Mouse (Mus musculus) c-Kit-negative CD71-positive TER-119-positive erythroid progenitor cells, embryonic 14.5 days (primary cell): ENCODE measurements around the gene Fam24a.

Experiments used
- DNase-seq: peaks from one replicate; pipeline ENCODE4 v3.0.0-alpha.2; 2013; ENCODE audit warnings: low read depth, low spot score

The Fam24a gene

DNA sequence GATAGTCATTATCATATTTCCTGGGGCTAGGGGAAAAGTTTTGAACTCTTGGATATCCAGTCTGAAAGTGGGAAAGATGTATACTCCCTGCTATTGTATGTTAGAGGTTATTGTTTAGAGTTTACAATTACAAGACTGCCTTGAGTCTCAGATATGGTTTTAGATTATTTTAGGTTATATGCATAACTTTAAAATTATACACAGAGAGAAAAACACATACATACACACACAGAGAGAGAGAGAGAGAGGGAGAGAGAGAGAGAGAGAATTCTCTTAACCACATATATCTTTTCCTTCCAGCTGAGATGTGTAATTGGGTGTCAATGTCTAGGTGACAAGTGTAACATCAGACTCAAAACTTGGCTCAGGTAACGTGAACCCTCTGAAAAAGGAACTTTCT is at the start of gene Fam24a:
Gene Fam24a, plus strand, starts transcription at position 301 of the 400 bp plus-strand sequence.
- no peak for DNase-seq

DNA sequence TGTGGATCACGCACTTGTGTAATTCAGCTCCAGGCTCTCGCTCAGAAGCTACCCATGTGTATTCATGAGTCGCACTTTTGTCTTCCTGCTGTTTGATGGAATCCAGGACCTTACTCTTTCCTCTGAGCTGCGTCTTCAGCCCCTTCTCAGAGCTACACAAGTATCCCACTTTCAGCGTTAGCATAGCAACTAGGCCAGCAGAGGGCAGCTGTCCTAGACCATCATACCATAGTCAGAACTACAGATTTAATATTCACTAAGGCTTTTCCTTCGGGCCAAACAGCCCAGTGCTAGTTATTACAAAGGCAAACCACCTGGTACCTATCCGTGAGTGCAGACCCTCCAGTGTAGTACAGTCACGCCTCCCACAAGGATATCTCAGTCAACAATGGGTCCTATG is 36.5 kb upstream of the Fam24a start:
- no peak for DNase-seq

DNA sequence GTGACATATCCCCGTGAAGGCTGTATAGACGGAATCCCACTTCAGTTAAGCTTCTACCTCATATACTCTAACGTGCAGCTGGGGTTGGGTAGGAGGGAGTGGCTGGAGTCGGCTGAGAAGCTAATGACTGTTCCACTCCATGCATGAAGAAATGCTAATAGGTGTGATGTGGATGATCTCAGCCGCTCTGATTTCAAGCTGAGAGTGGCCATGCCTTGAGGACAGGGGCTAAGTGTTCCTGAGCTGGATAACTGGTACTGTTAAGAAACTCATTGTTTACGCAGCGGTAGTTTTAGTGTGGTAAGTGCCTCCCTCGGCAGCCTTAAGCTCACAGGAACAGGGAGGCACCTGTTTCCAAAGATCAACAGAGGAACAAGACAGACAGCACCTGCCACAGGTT is 30.3 kb upstream of the Fam24a start:
- no peak for DNase-seq

DNA sequence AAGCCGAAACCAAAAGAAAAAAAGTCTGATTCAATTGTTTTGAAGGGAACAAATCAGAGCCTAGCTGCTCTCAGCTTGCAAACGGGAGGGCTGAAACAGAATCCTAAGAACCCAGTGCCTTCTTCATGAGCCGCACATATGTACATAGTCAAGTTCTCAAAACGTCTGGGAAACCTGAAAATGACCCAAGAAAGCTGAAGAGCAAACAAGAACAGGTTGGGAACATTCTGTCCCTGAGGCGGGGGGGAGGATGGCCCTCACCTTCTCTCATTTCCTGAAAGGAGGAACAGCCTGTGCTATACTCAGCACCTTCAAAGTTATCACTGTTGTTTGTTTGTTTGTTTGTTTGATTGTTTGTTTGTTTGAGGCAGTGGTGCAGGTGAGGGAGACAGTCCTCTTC is 26.9 kb upstream of the Fam24a start:
- no peak for DNase-seq

DNA sequence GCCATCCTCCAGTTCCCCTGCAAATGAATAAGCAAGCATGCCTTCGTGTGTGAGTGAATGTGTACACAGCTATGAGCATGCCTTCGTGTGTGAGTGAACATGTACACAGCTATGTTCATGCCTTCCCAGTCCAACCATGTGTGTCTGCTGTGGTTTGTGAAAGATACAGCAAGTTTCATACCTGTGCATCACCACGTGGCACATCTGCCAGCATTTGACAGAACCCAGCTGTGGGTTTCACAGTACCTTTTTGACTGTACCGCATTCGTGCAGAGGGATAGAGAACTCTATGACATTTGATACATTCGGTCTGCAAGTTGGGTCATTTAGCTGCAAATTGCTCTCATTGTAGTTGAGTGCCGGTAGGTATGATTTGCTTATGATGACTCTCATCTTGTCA is 19.2 kb upstream of the Fam24a start:
- no peak for DNase-seq

DNA sequence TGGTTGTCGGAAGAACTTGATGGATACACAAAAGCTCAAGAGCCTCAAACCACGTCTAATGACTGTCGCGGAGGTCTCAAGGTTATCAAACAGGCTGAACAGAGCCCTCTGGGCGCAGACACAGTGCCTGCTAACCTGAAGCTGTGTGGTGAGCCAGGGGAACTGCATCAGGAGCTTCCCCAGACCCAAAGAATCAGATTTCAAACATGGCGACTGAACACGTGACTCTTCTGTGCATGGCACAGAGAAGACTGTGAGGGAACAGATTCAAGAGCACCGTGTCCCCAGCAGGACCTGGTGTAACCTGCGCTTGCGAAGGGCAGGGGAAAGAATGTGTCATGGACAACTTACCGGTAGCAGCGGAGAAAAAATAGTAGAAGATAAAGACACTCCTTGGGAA is 16.1 kb upstream of the Fam24a start:
- no peak for DNase-seq

DNA sequence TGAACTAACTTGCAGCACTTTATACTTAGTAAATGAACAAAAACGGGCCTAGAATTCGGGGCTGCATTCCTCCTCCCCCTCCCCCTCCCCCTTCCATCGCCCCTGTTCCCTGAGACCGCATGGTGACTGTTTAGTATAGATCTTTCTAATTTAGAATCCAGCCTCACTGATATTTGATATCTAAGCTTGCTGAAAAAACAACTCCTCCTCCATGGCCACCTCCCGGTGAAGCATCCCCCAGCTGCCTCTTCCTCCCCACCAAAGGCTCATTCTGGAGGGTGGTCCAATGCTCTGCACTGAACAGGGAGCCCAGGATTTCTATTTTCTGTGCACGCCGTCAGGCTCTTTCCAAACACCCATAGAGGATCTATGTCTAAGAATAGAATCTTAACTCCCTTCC is 15.3 kb upstream of the Fam24a start:
- no peak for DNase-seq

DNA sequence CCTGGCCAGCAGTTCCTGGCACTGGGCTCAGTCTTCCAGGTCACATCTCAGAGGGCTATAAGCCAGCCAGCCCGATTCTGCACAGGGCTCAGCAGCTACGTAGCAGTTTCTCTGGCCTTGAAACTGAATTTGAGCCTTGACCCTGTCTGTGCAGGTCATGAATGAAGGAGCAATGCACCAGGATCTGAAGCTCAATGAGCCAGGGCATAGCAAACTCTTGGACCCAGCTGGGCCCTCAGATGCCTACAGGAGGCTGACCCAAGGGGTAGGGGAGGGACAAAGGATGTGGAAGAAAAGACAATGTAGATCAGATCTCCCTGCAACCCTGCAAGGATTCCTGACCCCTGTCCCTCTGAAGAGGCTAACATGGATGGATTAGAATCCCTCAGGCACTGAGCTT is 11.5 kb upstream of the Fam24a start, which contains the start of gene Cuzd1:
Gene Cuzd1, minus strand, starts transcription at position 101 of the 400 bp plus-strand sequence.
- DNase-seq = no peak

DNA sequence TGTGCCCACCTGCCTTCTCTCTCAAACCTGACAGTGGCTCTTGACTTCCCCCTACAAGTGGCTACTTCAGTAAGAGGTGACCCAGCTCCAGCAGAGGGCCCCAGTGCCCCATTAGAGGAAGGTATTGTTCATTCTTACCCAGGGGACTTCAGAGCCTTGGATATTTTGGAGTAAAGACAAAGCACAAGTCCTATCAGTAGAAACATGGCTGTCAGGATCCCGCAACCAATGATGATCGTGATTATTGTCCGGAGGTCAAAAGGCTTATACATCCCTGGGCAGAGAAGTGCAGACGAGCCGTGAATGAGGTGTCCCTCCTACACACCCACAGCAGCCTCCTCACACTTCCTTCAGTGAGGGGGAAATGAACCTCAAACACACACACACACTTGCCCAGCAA is 6.6 kb upstream of the Fam24a start:
- DNase-seq = no peak

DNA sequence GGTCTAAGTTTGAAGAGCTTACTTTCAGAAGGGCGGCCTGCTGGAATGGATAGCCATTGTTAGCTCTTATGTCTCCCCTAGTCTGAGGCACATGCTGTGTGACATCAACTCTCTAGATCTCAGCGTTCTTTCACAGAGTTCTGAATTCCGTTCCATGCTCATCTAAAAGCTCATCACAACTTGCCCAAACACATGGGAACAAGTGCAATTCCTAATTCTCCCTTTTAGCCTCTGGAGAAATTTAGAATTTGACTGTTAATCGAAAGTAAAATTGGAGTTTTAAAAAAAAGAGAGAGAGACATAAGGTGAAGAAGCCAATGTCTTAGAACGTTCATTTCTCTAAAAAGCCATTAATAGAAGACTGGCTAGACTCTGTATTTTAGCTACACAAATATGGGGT is 4.2 kb upstream of the Fam24a start, which contains the start of gene Fam24b:
Gene Fam24b, minus strand, starts transcription at position 101 of the 400 bp plus-strand sequence.
- no peak for DNase-seq

DNA sequence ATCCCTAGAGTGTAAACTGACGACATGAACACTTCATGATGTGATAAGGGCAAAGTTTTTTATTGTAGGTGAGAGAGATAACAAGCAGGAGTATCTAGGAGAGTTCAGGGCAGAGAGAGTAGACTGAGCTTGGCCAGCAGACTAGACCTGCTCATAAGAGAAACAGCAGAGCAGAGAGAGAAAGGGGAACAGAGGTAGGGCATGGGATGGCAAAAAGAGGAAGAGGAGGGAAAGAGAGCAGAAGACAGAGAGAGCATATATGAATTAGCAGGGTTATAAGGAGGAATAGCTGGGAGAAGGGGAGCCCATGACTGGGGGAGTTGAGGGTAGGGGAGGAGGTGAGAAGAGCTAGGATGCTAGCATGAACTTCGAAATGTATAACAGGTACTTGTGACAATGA is 2.0 kb upstream of the Fam24a start:
- no peak for DNase-seq

DNA sequence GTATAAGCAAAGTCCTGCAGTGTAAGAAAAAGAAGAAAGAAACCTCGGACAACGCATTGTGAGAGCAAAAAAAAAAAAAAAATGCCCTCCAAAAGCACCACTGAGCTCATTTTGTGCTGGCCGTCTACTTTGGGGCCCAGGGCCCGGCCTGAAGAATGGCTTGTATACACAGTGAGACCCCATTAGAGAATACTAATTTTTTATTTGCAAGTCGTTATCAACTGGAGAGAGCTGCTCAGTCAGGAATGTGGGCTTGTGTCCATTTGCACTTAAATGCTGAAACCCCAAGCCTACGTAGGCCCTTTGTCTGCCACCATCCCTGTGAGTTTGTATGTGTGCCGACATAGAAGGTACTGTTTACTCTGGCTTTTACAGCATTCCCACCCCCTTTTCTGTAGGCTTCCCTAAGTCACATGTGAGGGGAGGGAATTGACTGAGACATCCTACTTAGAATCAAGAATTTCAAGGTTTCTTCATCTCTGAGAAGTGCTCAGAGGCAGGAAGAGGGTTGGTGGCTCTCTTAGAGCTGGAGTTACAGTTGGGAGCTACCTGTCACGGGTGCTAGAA is 3.9 kb downstream of the Fam24a start:
- DNase-seq = no peak

DNA sequence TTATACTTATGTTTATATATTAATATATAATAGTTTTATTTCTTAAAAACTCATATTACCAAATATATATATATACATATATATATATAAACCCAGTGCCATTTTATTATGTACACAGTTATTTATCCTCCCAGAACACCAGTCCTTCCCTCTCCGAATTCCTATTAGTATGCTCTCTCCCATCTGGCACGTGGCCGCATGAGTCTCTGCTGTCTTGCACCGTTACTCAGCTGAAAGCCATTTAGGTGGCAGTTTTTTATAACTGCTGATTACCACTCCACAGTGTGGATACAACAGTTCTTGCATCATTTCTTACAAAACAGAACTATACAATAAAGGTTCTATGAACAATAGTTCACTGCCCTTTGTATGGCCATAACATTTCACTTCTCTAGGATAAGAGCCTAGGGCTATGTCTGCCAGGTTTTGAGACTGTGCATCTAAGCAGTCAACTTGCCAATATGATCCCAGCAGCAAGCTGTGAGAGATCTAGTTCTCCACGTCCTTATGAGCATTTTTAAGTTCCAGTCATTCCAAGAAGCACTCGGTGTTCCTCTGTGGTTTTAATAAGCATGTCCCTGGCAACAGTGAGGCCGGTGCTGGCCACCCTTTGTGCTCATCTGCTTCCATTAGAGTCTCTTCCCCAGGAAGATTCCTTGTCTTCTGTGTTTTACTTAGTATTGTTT is 12.3 kb downstream of the Fam24a start:
- DNase-seq = no peak

DNA sequence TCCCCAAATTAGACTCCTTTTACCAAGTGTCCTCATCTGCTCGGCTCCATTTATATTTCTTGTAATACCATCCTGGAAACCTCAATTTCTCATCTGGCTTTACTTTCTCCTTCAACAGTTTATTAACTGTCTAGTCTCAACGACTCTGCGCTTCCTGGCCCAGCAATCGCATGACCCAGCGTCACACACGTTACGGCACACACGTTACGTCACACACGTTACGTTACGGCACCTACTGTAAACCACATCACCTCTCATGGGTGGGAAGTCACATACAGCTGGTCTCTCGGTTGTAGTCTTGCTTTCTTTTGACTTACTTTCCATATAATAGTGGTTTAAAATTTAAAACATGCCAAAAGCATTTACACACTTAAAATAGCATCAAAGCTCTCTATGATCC is 22.4 kb downstream of the Fam24a start:
- DNase-seq = no peak

DNA sequence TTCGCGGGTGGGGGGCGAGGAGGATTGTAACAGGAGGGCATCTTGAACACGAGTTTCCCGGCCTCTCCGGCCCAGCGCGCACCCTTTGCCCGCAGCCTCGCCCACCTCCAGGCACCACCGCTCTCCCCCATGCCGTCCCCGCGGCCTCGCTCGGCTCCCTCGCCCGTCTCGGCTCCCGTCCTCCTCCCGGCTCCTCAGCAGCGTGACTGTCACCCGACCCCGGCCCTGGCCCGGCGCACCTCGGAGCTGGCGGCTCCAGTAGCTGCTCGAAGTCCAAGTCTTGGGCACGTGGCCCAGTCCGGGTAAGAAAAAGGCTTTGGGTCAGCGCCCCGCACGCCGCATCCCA is 28.6 kb downstream of the Fam24a start:
- no peak for DNase-seq

DNA sequence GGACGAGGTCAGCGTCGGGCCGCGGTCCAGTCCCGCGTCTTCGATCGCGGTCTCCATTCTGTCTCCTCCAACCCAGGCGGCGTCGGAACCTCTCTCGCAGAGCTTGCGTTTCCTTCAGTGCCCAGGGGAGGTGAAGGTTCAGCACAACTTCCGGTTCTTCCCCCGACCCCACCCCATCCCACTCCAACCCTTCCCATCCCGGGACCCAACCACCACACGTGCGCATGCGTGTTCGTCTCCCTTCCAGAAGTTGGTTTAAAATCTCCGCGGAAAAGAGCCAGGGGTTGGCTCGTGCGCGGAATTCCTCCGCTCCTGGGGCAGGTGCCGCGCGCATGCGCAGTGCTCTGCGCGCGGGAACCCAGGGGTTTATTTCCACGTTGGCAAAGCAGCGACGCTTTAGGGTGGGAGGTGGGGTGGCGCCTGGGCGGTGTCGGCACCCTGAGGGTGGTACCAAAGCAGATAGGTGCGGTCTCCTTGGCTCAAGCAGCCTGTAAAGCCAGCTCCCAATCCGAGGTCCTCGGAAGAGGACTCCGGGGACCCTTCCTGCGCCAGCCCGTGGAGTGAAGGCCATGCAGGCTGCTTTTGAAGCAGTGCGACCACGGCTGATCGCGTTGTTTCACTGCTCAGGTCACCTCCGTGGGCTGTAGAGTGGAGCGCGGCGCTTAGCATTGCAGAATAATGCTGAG is 29.1 kb downstream of the Fam24a start, which contains the start of gene 2310057M21Rik:
Gene 2310057M21Rik, minus strand, starts transcription at position 145 of the 686 bp plus-strand sequence.
- peak; percentile 74 for DNase-seq

DNA sequence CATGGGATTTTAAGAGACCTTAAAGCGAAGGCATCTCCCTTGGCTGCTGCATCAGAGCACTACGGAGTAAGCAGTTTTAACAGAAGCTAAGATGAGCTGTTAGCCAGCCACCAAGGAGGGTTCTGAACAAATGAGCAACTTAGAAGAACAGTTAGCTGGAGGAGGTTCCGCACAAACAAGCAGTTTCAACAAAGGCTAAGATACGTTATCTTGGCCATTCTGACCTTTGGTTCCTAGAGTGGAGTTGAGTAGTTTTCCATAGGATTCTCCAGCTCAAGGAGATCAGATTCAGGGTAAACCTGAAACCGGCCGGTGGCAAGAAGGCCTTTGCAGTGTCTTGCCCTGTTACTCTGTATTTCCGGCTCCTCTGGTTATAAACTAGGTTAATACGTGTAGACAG is 30.5 kb downstream of the Fam24a start:
- DNase-seq = no peak

DNA sequence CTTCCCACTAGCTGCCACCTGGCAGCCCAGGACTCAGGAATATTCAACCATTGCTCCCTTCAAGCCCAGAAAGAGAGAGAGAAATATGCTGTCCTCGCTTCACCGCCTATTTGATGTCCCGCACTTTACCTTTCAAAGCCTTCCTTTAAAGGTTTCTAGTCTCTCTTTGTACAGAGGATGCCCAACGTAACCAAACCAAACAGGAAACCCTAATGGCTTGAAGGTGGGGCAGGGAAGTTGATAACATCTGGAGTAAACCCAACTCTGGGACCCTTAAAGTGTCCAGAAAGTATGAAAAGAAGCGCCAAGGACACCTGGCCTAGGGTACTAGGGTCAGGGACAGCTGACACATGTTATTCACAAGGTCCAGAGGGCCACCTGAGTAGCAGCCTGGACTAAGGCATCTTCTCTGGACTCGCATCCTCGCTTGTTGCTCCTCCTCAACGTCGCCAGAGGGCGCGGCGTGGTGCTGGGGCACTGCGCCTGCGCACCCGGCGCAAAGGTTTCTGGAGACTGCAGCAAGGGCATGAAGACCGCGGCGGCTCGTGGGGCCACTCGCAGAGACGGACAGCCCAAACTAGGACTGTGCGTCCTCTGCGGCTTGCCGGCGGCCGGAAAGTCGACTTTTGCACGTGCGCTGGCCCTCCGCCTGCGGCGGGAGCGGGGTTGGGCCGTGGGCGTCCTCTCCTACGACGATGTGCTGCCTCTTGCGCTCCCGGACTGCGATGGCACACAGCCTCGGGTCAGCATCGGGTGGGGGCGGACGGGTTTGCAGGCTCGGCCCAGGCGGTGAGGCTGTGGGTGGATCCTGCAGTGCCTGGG is 37.2 kb downstream of the Fam24a start, which contains the start of gene Pstk:
Gene Pstk, plus strand, starts transcription at position 494 of the 822 bp plus-strand sequence.
- peak; percentile 82 for DNase-seq

DNA sequence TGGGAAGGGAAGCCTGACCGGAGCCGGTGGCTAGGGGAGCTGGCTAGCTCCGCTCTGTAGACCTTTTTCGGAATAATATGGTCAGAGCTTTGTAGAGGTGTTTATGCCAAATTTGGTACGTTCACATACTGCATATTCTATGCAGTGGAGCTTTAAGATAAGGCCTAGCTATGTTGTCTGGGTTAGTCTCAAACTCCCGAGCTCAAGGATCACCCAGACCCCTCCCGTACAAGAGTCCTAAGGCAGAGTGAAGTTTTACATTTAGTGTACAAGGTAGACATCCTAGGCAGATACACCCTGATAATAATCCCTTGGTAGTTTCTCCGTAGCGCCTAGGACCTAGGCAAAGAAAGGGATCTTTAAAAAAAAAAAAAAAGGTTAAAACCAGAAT is 37.8 kb downstream of the Fam24a start:
- DNase-seq = no peak

DNA sequence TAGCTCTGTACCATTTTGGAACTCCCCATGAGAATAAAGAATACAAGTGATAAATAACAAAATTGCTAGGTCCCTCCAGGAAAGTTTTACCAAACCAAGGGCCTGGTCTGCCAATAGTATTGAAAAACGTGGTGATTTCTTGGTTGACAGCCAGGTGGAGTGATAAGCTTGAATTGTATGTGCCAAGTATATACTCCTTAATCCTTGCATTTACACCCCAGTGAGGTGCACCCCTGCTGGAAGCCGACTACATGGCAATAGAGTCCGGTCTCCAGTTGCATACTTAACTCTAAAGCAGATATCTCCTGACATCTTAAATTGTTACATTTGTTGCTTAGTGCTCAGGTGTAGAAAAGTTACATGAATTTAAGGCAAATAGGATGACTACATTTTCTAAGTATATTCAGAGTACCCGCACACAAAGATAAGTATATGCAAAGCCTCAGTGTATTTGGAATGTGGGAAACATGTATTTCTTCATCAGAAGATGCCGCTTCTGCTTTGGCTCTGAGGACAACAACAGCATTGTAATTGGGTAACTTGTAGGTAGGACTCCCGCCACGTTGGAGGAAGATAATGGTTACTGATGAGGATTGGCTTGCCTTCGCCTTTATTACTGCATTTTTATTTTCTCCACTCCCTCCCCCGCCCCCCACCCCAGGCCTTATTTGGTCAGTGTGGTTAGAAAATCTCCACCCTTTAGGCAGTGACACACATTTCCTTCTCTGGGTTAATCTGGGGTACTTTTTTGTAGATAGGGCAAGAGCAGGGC is 38.4 kb downstream of the Fam24a start:
- no peak for DNase-seq
